30 mouse cellular contexts compared by ENCODE assay signal in the genomic region with DNA sequence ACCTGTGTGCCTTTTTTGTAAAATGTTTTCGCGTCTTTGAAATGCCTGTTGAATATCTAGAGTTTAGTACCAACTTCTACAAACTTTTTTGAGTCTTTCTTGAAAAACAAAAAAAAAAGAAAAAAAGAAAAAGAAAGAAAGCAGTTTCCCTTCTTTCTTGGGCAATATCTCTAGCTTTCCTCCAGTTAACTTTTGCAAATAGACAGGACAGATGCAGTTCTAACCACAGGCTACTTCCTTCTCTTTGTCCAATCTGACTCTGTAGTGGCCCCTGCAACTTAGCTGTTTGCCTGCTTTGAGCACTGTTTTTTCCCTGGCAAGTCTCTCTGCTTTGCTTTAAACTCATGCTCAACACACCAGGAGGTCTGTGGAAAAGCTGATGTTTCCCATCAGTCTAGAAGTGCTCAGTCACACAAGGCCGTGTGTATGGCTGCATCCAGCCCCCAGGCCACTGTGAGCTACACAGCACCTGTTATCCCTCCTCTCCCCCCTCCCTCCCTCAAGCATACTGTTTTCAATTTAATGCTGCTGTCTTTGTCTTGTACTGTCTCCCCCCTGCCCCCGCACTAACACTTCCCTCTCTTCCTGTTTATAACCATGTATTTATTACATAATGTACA.
DNase-seq lines count a peak whose midpoint lies in the region; ATAC-seq and TF ChIP-seq lines count a peak whose summit lies in the region.
"Had no signal": no experiment of that assay in that cellular context is flagged by ENCODE, and none has a peak within 500 bp of the region (broad histone marks: within the 10 kb centered on the region; RNA-seq: fewer than 3 reads in every experiment).

No protein-coding gene starts in this region.

- ATAC-seq in neural tube, embryonic 13.5 days (ENCODE audit: low read depth) = 0 out of 2 replicates have a peak, but pooled peaks have one; percentile 59
- ATAC-seq in granulocyte monocyte progenitor cell, adult 5-6 weeks (replicated peaks; ENCODE audit: poor library complexity, severe bottlenecking) = peak; percentile 84
- no peak for ATAC-seq in erythroblast, adult 5-6 weeks (replicated peaks; ENCODE audit: low FRiP score, poor library complexity, severe bottlenecking)
- ATAC-seq: forebrain, embryonic 15.5 days; intestine, embryonic 16.5 days; liver, embryonic 12.5 days; liver, postnatal 0 days had no signal

- intact Hi-C loops in gastrocnemius, adult 2 months (cut with DNase I) = no loop called here
- intact Hi-C loops in gastrocnemius, postnatal 36 days (cut with DNase I) = no loop called here

- no peak overlapping the region for H3ac ChIP-seq in myocyte (ENCODE audit: control insufficient read depth, insufficient read length)

- no peak overlapping the region for H3K4me2 ChIP-seq in neural tube, embryonic 13.5 days
- no peak overlapping the region for H3K4me2 ChIP-seq in myocyte (ENCODE audit: low read depth)
- H3K4me2 ChIP-seq: forebrain, embryonic 15.5 days; heart, embryonic 15.5 days; hindbrain, embryonic 12.5 days; limb, embryonic 13.5 days; liver, embryonic 12.5 days; midbrain, embryonic 12.5 days; stomach, embryonic 15.5 days had no signal

- no peak for TF ChIP-seq CTCF in gastrocnemius, adult 2 months (IDR thresholded peaks at IDR 0.05)

- no peaks in the 10 kb centered on the region for H3K79me2 ChIP-seq in myocyte (ENCODE audit: control insufficient read depth, insufficient read depth)

- WGBS in neural tube, embryonic 13.5 days = 75% methylated on average over 4 of the region's 4 CpGs

- H3K27me3 ChIP-seq in neural tube, embryonic 13.5 days = no peaks in the 10 kb centered on the region
- no peaks in the 10 kb centered on the region for H3K27me3 ChIP-seq in myocyte (ENCODE audit: control insufficient read depth, insufficient read depth, insufficient read length)
- H3K27me3 ChIP-seq: forebrain, embryonic 15.5 days; heart, embryonic 15.5 days; hindbrain, embryonic 12.5 days; limb, embryonic 13.5 days; liver, embryonic 12.5 days; midbrain, embryonic 12.5 days; stomach, embryonic 15.5 days had no signal

- H3K4me1 ChIP-seq in neural tube, embryonic 13.5 days (replicated peaks) = no peaks in the 10 kb centered on the region
- H3K4me1 ChIP-seq: forebrain, embryonic 10.5 days; forebrain, embryonic 15.5 days; heart, embryonic 10.5 days; heart, embryonic 15.5 days; hindbrain, embryonic 12.5 days; limb, embryonic 13.5 days; midbrain, embryonic 12.5 days; stomach, embryonic 15.5 days had no signal

- H3K9ac ChIP-seq in neural tube, embryonic 13.5 days = no peak overlapping the region
- H3K9ac ChIP-seq: forebrain, embryonic 15.5 days; heart, embryonic 15.5 days; hindbrain, embryonic 12.5 days; limb, embryonic 13.5 days; liver, embryonic 12.5 days; liver, postnatal 0 days; midbrain, embryonic 12.5 days; stomach, embryonic 15.5 days had no signal

- TF ChIP-seq POLR2A in myocyte (IDR thresholded peaks at IDR 0.05; ENCODE audit: insufficient read length, low read depth) = no peak

- H3K36me3 ChIP-seq in neural tube, embryonic 13.5 days = peaks cover 33% of the 10 kb centered on the region
- H3K36me3 ChIP-seq in myocyte (ENCODE audit: control insufficient read depth, insufficient read depth) = peaks cover 27% of the 10 kb centered on the region

- no peak overlapping the region for H3K4me3 ChIP-seq in gastrocnemius, adult 2 months
- H3K4me3 ChIP-seq in neural tube, embryonic 13.5 days = no peak overlapping the region
- H3K4me3 ChIP-seq in myocyte = no peak overlapping the region
- H3K4me3 ChIP-seq: forebrain, embryonic 10.5 days; forebrain, embryonic 15.5 days; heart, embryonic 10.5 days; heart, embryonic 15.5 days; hindbrain, embryonic 12.5 days; limb, embryonic 13.5 days; liver, embryonic 12.5 days; midbrain, embryonic 12.5 days; stomach, embryonic 15.5 days had no signal

- H3K9me3 ChIP-seq in neural tube, embryonic 13.5 days = no peaks in the 10 kb centered on the region
- H3K9me3 ChIP-seq: forebrain, embryonic 10.5 days; forebrain, embryonic 15.5 days; heart, embryonic 10.5 days; heart, embryonic 15.5 days; hindbrain, embryonic 12.5 days; limb, embryonic 13.5 days; liver, embryonic 12.5 days; midbrain, embryonic 12.5 days; stomach, embryonic 15.5 days had no signal

- peak overlapping the region; percentile 20; the same call in 1 of the 2 replicates for H3K27ac ChIP-seq in gastrocnemius, adult 2 months
- no peak overlapping the region for H3K27ac ChIP-seq in neural tube, embryonic 13.5 days (replicated peaks)
- H3K27ac ChIP-seq: forebrain, embryonic 15.5 days; heart, embryonic 10.5 days; heart, embryonic 15.5 days; hindbrain, embryonic 12.5 days; limb, embryonic 13.5 days; macrophage; midbrain, embryonic 12.5 days; stomach, embryonic 15.5 days had no signal

- no peak for DNase-seq in gastrocnemius, adult 2 months
- DNase-seq in gastrocnemius, postnatal 36 days = no peak
- no peak for DNase-seq in neural tube, embryonic 10.5 days (ENCODE audit: extremely low spot score, low spot score)
- no peak for DNase-seq in urinary bladder, postnatal 36 days (ENCODE audit: low spot score in 2 of 2)
- DNase-seq: adrenal gland, postnatal 10 days; cerebellum, adult 11-12 months; cerebellum, adult 9-11 months; kidney, adult 8-10 months; kidney, postnatal 10 days; layer of hippocampus, adult 9-11 months; liver, postnatal 0 days; lung, postnatal 10 days; right cerebral cortex, postnatal 25 days; thymus, adult 18-20 months; thymus, postnatal 25 days had no signal

TF ChIP-seq in myocyte, 11 proteins besides CTCF, POLR2A, EP300 and RAD21:
- TF ChIP-seq E2F4 (IDR thresholded peaks at IDR 0.05; ENCODE audit: insufficient read depth) = no peak
- TF ChIP-seq MAX (IDR thresholded peaks at IDR 0.05; ENCODE audit: low read depth) = no peak
- no peak for TF ChIP-seq POLR2AphosphoS2 (IDR thresholded peaks at IDR 0.05; ENCODE audit: insufficient read length, low read depth)
- TF ChIP-seq TCF3 (IDR thresholded peaks at IDR 0.05; ENCODE audit: insufficient read length, low read depth) = no peak
- no peak for TF ChIP-seq REST (IDR thresholded peaks at IDR 0.05; ENCODE audit: insufficient read depth, insufficient read length)
- TF ChIP-seq USF1 (IDR thresholded peaks at IDR 0.05; ENCODE audit: low read depth) = no peak
- TF ChIP-seq CEBPB (IDR thresholded peaks at IDR 0.05; ENCODE audit: insufficient read depth, poor library complexity, severe bottlenecking) = peak; percentile 78; the same call in 1 of the 2 replicates
- peak; percentile 11 to 68 (median 66) for TF ChIP-seq MYOD1 (IDR thresholded peaks at IDR 0.05; ENCODE audit: control insufficient read depth in 1 of 3, insufficient read length in 2 of 3, low read depth in 2 of 3)
- TF ChIP-seq TCF12 (IDR thresholded peaks at IDR 0.05; ENCODE audit: insufficient read depth, poor library complexity, severe bottlenecking) = no peak
- TF ChIP-seq MYOG (IDR thresholded peaks at IDR 0.05; ENCODE audit: control insufficient read depth in 1 of 3, insufficient read depth in 1 of 3, insufficient read length in 2 of 3, low read depth in 2 of 3) = peak in 1 of 3 experiments; percentile 30
